Mouse (Mus musculus) intestine, embryonic 14.5 days (tissue): ENCODE results near the gene Cdiptos. TPM values are rescaled to one million over a fixed set of nuclear protein-coding genes. Genes with fewer than 3 reads are reported as not detected.

Experiments used
- ATAC-seq: fragments of 200-750 bp; cut with Nextera tagmentation; replicated peaks from 2 replicates; pipeline ENCODE4 v1.8.0; 2017; ENCODE audit warnings: low read depth, moderate number of reproducible peaks, moderate TSS enrichment, moderate library complexity; ENCODE audit not compliant: low FRiP score, low TSS enrichment
- DNase-seq: peaks from one replicate; pipeline ENCODE4 v3.0.0-alpha.2; 2018; ENCODE audit warnings: low spot score
- H3K27ac ChIP-seq: fragments of 300-500 bp; sonication (generic); 2 replicates; pipeline ENCODE4 v1.5.1; 2014; ENCODE audit warnings: low read depth, mild to moderate bottlenecking, control low read depth
- H3K27me3 ChIP-seq: fragments of 300-500 bp; sonication (generic); replicated peaks from 2 replicates; pipeline ENCODE4 v1.6.1; 2014; ENCODE audit warnings: low read length, control low read depth; ENCODE audit not compliant: control insufficient read depth, insufficient read depth
- H3K36me3 ChIP-seq: fragments of 300-500 bp; sonication (generic); 2 replicates; pipeline ENCODE4 v1.6.1; 2014; ENCODE audit warnings: low read length, control low read depth; ENCODE audit not compliant: control insufficient read depth, insufficient read depth
- H3K4me1 ChIP-seq: fragments of 300-500 bp; sonication (generic); replicated peaks from 2 replicates; pipeline ENCODE4 v1.6.1; 2014; ENCODE audit warnings: low read length, control low read depth, mixed read lengths; ENCODE audit not compliant: control insufficient read depth, insufficient read depth
- H3K4me2 ChIP-seq: fragments of 300-500 bp; sonication (generic); 2 replicates; pipeline ENCODE4 v1.6.1; 2014; ENCODE audit warnings: low read length
- H3K4me3 ChIP-seq: fragments of 300-500 bp; sonication (generic); 2 replicates; pipeline ENCODE4 v1.5.1; 2014; ENCODE audit warnings: low read depth, low read length, control low read depth, mixed read lengths
- H3K9ac ChIP-seq: fragments of 300-500 bp; sonication (generic); 2 replicates; pipeline ENCODE4 v1.6.1; 2014; ENCODE audit warnings: mild to moderate bottlenecking, low read length
- H3K9me3 ChIP-seq: fragments of 300-500 bp; sonication (generic); 2 replicates; pipeline ENCODE4 v1.6.1; 2016; ENCODE audit warnings: low read length, control low read depth; ENCODE audit not compliant: control insufficient read depth
- WGBS: fragments of 180-500 bp; shearing (Covaris S2); extraction: QIAGEN DNeasy Blood & Tissue Kit; methylation state at CpG from one replicate; pipeline ENCODE4 v1.1.7; 2014; 5-methylcytosine and 5-hydroxymethylcytosine counted together
- polyA plus RNA-seq: library from polyadenylated mRNA; unstranded; fragments of >200 nt; fragmentation: Nextera tagmentation; extraction: Ambion mirVana; gene quantifications from 2 replicates; pipeline ENCODE4 v1.2.1, GENCODE M21; 2014

Cdiptos gene
- polyA plus RNA-seq, 1 experiment from 2014 or later, result 2.2 TPM

DNA sequence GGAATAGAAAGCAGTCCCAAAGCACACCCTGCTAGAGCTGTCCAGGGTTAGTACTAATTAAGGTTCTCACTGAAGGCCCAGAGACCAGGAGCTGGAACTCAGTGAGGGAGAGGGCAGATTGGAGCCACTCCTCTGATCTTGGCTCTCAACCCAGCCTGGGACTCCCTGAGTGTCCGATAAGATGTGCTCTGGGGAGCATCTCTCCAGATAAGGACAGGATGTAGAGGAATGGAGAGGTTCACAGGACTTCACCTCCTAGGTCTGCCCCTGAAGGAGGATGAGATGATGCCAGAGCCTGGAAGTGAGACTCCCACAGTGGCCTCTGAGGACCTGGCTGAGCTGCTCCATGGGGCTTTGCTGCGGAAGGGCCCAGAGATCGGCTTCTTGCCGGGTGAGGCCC is 24.2 kb downstream of the Cdiptos start:
- Histone ChIP-seq H3K9ac (no peak overlapping the region), H3K27ac (no peak overlapping the region), H3K36me3 (no peaks in the 10 kb centered on the region), H3K4me3 (no peak overlapping the region), H3K27me3 (peaks cover 23% of the 10 kb centered on the region), H3K4me1 (peaks cover 3% of the 10 kb centered on the region; the same call in 1 of the 2 replicates), H3K9me3 (no peaks in the 10 kb centered on the region), H3K4me2 (no peak overlapping the region)
- 26% methylated on average over 4 of the region's 4 CpGs for WGBS
- no peak for DNase-seq
- ATAC-seq, result no peak

DNA sequence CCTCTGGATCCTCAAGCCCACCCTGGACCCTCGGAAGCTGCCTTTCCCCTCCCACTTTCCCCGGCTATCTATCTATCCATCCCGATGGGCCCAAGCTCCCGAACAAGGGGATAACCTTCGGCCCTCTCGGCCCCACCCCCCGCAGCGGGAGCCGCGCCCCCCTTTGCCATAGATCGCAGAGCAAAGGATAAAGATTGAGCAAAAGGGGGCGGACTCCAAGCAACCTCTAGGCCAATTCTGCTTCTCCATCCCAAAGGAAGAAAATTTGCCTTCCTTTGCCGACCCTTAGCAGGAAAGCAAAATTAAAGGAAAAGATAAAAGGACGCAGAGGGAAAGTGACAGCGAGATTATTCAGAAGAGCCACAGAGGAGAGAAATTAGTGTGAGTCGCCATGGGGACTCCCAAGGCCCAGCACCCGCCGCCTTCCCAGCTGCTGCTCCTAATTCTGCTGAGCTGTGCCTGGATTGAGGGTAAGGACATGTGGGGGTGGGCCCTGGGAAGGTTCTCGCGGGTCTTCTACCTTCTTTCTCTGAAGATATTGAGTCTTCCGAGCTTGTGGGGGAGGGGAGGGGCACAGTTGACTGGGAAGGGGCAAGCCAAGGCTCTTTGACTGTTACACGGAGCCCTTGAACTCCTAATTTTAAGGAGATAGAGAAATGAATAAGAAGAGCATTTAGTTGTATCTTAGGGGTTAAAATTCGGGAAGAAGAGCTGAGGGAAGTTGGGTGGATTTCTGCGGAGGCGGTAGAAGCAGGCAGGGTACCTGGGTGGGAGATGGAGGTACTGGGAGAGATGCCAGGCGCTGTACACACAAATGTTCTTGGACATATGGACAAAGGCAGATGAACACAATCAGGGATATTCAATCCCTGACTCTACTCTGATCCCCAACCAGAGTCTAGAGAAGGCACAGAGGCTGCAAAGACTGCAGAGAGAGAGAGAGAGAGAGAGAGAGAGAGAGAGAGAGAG is 25.0 kb downstream of the Cdiptos start:
- Histone ChIP-seq H3K9ac (no peak overlapping the region), H3K9me3 (no peaks in the 10 kb centered on the region), H3K27me3 (peaks cover 23% of the 10 kb centered on the region), H3K36me3 (no peaks in the 10 kb centered on the region), H3K4me2 (peak overlapping the region; percentile 99; the same call in 1 of the 2 replicates), H3K4me1 (peaks cover 3% of the 10 kb centered on the region; the same call in 1 of the 2 replicates), H3K27ac (no peak overlapping the region), H3K4me3 (no peak overlapping the region)
- DNase-seq (no peak), ATAC-seq (no peak)
- 8% methylated on average over 26 of the region's 26 CpGs for WGBS

DNA sequence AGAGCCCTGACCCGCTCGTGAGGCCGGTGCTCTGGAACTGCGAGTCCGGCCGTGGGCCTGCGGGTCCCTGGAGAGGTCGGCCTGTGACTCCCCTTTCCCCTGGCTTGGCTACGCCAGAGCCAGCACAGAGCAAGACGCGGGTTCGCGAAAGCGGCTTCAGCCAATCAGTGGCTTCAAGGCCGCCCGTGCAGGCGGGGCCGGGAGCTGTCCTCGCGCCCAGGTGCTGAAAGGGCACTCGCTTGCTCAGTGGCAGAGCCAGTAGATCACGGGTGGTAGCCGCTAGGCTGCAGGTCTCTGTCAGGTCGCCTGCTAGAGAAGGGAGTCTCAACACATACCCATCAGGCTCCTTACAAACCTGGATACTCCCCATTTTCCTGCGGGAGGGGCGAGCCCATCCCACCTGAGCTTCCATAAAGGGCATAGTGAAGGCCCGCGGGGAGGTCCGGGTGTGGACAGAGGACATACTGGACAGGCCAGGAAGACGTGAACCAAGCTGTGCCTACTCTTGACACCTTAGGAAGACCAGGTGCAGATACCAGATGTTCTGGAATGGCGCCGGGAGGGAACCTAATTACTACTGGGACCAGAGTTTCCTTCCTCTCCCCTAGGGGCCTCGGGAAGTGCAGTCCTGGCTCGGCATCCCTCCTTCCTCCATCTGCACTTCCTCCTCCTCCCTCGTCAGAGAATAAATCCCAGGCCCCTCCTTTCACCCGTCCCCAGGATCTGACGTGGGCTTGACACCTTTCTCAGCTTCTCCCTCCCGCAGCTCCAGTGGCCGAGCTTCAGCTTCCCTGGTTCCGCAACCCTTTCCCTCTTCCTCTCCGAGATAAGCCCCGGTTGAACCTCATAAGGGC is 25.9 kb downstream of the Cdiptos start, which contains the start of gene Sez6l2:
Gene Sez6l2 (plus strand): TSS at position 771 of the 854 bp plus-strand sequence.
- 0 out of 2 replicates have a peak, but pooled peaks cover 3% of the 10 kb centered on the region for H3K36me3 ChIP-seq
- peak; percentile 97 for DNase-seq
- no peak within 1 kb of the TSS for H3K27ac ChIP-seq
- peaks cover 3% of the 10 kb centered on the region; the same call in 1 of the 2 replicates for H3K4me1 ChIP-seq
- under 1% methylated on average over 42 of the region's 42 CpGs for WGBS
- peaks cover 23% of the 10 kb centered on the region for H3K27me3 ChIP-seq
- H3K4me2 ChIP-seq, result peak within 1 kb of the TSS; percentile 99
- H3K9me3 ChIP-seq, result no peaks in the 10 kb centered on the region
- ATAC-seq, result peak; percentile 84
- no peak within 1 kb of the TSS for H3K9ac ChIP-seq
- H3K4me3 ChIP-seq, result peak within 1 kb of the TSS; percentile 40

DNA sequence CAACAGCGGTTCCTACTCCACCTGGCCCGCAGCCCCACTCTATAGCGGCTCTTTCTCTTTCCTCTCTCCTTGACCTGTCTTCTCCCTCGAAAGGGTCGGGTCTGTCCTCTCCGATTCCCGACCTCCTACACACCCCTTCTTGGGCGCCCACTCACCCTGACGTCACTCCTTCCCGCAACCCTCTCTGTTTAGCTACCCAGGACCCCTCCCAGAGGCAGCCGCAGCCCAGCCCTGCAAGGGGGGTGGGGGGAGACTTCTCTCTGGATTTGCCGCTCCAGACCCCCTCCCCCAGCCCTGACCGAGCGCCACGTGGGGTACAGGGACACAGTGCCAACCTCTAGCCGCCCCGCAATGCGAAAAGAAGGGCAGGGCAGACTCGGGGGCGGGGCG is 26.5 kb downstream of the Cdiptos start, which contains the start of gene Asphd1:
Gene Asphd1 (minus strand): TSS at position 180 of the 390 bp plus-strand sequence.
- ATAC-seq, result peak; percentile 62
- WGBS, result under 1% methylated on average over 21 of the region's 21 CpGs
- Histone ChIP-seq H3K27me3 (peaks cover 23% of the 10 kb centered on the region), H3K4me1 (peaks cover 3% of the 10 kb centered on the region; the same call in 1 of the 2 replicates), H3K27ac (no peak within 1 kb of the TSS), H3K9ac (no peak within 1 kb of the TSS), H3K4me2 (peak within 1 kb of the TSS; percentile 99), H3K36me3 (peaks cover 8% of the 10 kb centered on the region; the same call in 1 of the 2 replicates), H3K4me3 (peak within 1 kb of the TSS; percentile 40), H3K9me3 (no peaks in the 10 kb centered on the region)
- no peak for DNase-seq

DNA sequence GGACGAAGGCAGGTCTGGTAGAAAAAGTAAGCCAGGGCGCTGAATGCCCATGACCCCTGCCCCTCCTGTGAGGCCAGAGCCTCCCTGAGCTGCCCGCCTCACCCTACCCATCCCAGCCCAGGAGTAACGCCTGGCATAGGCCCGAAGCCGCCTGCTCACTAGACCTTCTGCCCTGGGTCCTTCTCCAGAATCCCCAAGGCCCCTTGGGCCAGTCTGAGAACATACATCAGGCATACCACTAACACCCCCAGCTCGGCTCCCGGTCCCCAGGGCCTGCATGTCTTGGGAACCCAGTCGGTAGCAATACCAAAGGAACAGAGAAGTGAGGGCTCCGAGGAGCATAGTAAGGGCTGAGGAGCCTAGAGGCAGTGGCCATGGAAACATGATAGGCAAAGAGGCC is 27.3 kb downstream of the Cdiptos start:
- Histone ChIP-seq H3K9ac (no peak overlapping the region), H3K9me3 (no peaks in the 10 kb centered on the region), H3K27ac (no peak overlapping the region), H3K4me1 (peaks cover 3% of the 10 kb centered on the region; the same call in 1 of the 2 replicates), H3K4me3 (no peak overlapping the region), H3K4me2 (no peak overlapping the region; the same call in 1 of the 2 replicates), H3K36me3 (peaks cover 10% of the 10 kb centered on the region; the same call in 1 of the 2 replicates), H3K27me3 (peaks cover 23% of the 10 kb centered on the region)
- DNase-seq, result no peak
- no peak for ATAC-seq
- WGBS, result 76% methylated on average over 10 of the region's 10 CpGs

DNA sequence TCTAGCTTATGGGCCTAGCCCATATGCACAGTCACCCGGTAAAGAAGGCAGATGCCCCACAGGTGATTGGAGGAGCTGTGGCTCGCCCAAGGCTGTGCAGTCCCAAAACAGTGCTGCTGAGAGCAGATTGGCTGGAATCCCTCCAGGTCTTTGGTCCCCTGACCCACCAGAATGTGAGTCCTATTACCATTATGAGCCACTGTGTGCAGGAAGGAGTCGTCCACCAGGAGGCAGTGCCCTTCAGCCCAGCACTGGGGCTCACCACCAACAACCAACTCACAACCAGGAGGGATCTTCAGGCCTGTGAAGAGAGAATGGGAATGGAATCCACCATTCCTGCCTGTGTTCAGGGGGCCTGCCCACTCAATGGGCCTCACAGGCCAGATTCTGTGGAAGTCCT is 29.4 kb downstream of the Cdiptos start:
- Histone ChIP-seq H3K36me3 (peaks cover 15% of the 10 kb centered on the region; the same call in 1 of the 2 replicates), H3K4me2 (no peak overlapping the region), H3K27me3 (peaks cover 17% of the 10 kb centered on the region), H3K4me3 (no peak overlapping the region), H3K4me1 (peaks cover 3% of the 10 kb centered on the region; the same call in 1 of the 2 replicates), H3K9ac (no peak overlapping the region), H3K27ac (no peak overlapping the region), H3K9me3 (no peaks in the 10 kb centered on the region)
- WGBS, result 50% methylated on average over 3 of the region's 3 CpGs
- ATAC-seq, result 0 out of 2 replicates have a peak, but pooled peaks have one; percentile 29
- DNase-seq, result no peak

DNA sequence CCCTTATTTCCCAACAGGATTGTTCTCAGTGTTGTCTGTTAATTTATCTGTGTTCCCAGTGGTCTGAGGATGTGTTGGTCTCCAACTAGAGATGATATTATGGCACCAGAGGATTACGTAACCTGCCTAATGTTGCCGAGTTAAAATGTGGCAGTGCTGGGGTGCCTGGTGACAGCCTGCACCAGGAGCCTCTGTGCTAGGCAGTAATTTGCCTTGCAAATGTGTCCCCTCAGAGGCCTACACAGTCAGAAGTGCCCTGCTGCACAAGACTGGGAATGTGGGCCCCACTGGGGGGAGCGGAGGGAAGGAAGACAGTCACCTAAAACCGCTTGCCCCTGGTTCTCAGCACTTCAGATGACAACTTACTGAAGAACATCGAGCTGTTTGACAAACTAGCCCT is 34.1 kb downstream of the Cdiptos start:
- no peaks in the 10 kb centered on the region for H3K27me3 ChIP-seq
- H3K27ac ChIP-seq, result no peak overlapping the region
- no peak overlapping the region for H3K4me3 ChIP-seq
- peaks cover 29% of the 10 kb centered on the region for H3K36me3 ChIP-seq
- no peak overlapping the region for H3K4me2 ChIP-seq
- no peak overlapping the region for H3K9ac ChIP-seq
- 79% methylated on average over 5 of the region's 5 CpGs for WGBS
- DNase-seq (no peak), ATAC-seq (no peak)
- no peaks in the 10 kb centered on the region for H3K9me3 ChIP-seq
- H3K4me1 ChIP-seq, result no peaks in the 10 kb centered on the region

DNA sequence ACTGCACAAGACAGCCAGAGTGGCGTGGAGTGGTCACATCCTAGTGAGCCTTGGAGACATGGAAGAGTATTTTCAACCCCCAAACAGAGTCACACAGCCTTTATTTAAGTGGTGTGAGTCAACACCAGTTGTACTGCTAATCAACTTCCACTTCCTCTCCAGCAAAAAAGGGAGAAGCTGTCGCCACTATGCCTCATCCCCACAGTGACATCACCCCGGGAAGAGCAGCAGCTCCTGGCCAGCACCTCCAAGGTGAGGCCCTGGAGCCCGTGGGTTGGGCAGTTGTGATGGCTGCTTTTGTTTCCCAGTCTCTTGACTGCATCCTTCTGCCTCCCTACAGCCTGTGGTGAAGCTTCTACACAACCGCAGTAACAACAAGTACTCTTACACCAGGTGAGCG is 34.7 kb downstream of the Cdiptos start:
- DNase-seq (no peak), ATAC-seq (no peak)
- Histone ChIP-seq H3K4me3 (no peak overlapping the region), H3K4me1 (no peaks in the 10 kb centered on the region), H3K27ac (no peak overlapping the region), H3K4me2 (no peak overlapping the region), H3K36me3 (peaks cover 34% of the 10 kb centered on the region), H3K9me3 (no peaks in the 10 kb centered on the region), H3K9ac (no peak overlapping the region), H3K27me3 (no peaks in the 10 kb centered on the region)
- 47% methylated on average over 6 of the region's 6 CpGs for WGBS
